Mouse (Mus musculus) right cerebral cortex, adult 18-20 months (tissue): ENCODE results near the gene Dusp22.

Experiments used
- DNase-seq: peaks from one replicate; pipeline ENCODE4 v3.0.0; 2022; ENCODE audit warnings: mixed read lengths

Dusp22 gene

GRCm38 (mm10) chr13:30752581-30753187 lies 92.9 kb downstream of the Dusp22 start:
- no peak for DNase-seq

- DNase-seq = no peak
Observed at GRCm38 (mm10) chr13:30753441-30753840, 93.6 kb downstream of the Dusp22 start.

GRCm38 (mm10) chr13:30754066-30754465 lies 94.3 kb downstream of the Dusp22 start:
- DNase-seq = no peak

GRCm38 (mm10) chr13:30754825-30755476 lies 95.2 kb downstream of the Dusp22 start:
- no peak for DNase-seq

- DNase-seq = no peak
Observed at GRCm38 (mm10) chr13:30755577-30755976, 95.8 kb downstream of the Dusp22 start.

- no peak for DNase-seq
Observed at GRCm38 (mm10) chr13:30755998-30756639, 96.3 kb downstream of the Dusp22 start.

- no peak for DNase-seq
Observed at GRCm38 (mm10) chr13:30757264-30757900, 97.6 kb downstream of the Dusp22 start.

GRCm38 (mm10) chr13:30758789-30759381 lies 99.1 kb downstream of the Dusp22 start:
- no peak for DNase-seq

- no peak for DNase-seq
Observed at GRCm38 (mm10) chr13:30760374-30761090, 100.7 kb downstream of the Dusp22 start.
